Mouse (Mus musculus): ENCODE measurements around the gene Cfap77.

The Cfap77 gene

DNA sequence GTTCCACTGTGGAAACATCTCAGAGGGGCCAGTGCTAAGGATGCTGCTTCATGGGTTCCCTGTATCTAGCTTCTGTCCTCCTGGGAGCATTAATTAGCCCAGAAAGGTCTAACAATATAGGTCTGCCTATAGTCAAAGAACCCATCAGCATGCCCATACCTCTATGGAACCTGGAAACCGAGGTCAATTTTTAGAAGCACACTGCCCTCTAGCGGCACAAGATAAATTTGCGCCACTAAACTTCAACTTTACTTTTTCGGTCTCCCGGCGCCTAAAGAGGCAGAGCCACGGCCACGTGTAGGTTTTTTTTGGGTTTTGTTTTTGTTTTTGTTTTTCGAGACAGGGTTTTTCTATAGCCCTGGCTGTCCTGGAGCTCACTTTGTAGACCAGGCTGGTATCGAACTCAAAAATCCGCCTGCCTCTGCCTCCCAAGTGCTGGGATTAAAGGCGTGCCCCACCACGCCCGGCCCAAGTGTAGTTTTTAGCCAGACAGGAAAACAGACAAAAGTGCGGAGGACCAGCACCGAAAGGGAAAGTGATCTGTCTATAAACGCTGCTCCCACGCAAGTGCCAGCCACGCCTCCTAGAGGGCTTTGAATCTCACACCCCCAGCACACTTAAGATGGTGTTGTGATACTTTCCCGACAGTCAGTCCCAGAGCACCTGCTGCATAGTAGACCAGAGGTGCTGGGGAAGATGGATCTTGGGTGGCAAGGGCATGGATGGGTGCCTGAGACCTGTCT is 893 bp downstream of the Cfap77 start:
- no peak for TF ChIP-seq GATA4 (IDR thresholded peaks at IDR 0.05; ENCODE audit: insufficient replicate concordance, low read length)

DNA sequence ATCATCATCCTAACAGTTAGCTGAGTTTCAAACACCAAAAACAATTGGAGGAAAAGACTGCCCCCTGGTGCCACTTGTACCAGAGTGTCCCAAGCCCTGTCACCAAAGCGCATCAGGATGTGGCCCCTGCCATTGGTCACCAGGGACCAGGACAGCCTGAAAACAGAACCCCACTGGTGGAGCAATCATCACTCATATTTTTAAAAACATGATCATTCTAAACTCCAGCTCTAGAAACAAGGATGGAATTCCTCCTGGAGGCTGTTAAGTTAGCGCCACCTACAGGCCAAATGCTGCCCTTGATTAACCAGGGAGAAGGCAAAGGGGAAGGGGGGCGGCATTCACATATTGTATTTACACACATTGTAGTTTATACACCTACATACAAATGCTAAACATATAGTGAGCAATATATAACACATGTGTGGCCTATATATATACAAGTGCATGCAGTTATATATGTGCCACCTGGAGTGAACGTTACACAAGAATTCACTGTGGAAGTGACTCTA is 1.9 kb downstream of the Cfap77 start:
- TF ChIP-seq GATA4 (IDR thresholded peaks at IDR 0.05; ENCODE audit: insufficient replicate concordance, low read length) = no peak

DNA sequence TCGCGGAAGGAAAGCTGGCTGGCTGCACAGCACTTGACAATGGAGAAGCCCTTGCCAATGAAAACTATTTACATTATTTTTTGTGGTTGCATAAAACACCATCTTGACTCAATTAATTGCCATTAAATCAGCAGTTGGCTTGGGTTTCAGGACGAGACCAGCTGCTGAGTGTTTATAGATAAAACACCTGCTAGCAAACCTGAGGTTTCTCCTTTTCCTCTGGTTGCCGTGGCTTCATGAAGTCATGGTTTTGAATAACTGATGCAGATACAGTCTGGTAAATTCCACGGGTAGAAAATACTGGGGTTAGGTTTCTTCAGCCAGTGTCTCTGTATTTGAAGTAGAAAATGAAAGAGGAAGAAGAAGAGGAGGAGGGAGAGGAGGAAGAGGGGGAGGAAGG is 2.9 kb downstream of the Cfap77 start:
- no peak for TF ChIP-seq GATA4 (IDR thresholded peaks at IDR 0.05; ENCODE audit: insufficient replicate concordance, low read length)

DNA sequence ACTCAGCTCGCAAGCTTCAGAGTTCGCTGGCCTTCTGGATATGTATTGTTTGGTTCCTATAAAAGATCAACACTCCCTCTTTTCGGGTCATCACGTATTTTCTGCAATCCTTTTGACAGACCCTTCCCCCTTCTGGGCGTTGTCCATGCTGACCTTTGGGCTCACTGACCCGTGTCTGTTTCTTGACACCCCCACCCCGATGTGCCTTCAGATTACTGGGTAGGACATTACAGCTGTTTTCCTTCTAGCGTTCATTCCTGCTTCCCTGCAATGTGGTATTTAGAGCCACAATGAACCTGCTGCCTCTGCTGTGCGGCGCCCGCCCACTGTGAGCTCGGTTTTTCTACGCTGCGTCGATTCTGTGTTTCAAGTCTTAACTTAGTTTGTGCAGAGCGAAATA is 8.7 kb downstream of the Cfap77 start:
- no peak for TF ChIP-seq GATA4 (IDR thresholded peaks at IDR 0.05; ENCODE audit: insufficient replicate concordance, low read length)

DNA sequence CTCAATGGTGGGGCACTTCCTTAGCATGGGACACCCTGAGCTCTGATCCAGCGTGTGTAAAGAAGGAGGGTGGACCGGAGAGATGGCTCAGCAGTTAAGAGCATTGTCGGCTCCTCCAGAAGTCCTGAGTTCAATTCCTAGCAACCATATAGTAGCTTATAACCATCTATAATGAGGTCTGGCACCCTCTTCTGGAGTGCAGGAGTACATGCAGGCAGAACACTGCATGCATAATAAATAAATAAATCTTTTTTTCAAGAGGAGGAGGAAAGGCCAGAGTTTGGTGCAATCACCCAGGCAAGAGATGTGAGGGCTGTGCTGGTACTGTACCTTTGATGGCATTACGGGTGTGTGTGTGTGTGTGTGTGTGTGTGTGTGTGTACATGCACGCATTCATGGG is 12.7 kb downstream of the Cfap77 start:
- no peak for TF ChIP-seq GATA4 (IDR thresholded peaks at IDR 0.05; ENCODE audit: insufficient replicate concordance, low read length)

DNA sequence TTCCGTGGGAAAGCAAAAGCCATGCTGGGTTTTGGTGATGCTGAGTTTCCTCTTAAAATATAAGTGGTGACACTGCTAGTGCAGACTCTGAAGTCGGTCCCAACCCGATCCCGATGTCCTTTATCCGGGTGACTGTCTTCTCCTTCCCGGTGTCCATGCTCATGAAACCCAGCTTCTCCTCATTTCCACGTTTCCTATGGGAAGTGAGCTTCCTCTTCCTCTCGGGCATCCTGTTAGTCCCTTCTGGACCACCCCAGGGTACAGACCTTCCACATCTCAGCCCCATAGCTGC is 13.4 kb downstream of the Cfap77 start:
- no peak for TF ChIP-seq GATA4 (IDR thresholded peaks at IDR 0.05; ENCODE audit: insufficient replicate concordance, low read length)

DNA sequence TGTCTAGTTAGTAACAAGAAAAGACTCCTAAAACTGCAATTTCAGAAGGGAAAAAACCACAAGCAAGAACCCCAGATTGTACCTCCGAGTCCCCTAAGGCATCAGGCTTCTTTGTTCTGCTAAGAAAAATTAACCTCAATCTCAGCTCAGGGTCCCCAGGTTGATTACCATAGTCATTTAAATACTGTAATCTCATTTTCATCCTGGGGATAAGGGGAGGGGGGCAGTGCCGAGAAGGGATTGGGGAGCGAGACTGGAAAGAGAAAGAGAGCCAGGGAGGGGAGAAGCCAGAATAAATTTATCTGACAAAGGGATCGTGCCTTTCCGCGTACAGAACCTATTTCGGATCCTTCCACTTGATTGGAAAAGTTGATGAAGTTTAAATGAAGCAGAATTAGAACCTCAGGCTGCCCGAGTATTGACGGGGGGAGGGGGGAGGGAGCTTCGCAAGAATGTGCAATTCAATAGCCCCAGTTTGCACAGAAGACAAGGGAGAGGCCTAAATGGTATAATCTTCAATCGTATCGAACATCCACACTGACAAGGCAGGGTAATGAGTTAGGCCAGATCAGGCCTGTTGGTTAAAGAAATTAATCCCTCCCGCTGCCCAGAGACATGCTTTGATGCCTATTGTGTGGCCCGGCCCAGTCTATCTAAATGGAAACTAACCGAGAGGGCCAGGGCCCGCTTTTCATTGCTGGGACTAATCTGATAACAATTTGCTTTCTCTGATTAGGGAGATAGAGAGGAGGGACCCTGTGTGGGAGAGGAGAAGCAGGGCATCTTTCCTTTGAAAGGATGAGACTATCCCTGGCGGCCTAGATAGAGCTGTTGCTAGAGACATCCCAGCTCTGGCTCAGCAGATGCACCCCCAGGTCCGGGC is 14.0 kb downstream of the Cfap77 start:
- no peak for TF ChIP-seq GATA4 (IDR thresholded peaks at IDR 0.05; ENCODE audit: insufficient replicate concordance, low read length)

DNA sequence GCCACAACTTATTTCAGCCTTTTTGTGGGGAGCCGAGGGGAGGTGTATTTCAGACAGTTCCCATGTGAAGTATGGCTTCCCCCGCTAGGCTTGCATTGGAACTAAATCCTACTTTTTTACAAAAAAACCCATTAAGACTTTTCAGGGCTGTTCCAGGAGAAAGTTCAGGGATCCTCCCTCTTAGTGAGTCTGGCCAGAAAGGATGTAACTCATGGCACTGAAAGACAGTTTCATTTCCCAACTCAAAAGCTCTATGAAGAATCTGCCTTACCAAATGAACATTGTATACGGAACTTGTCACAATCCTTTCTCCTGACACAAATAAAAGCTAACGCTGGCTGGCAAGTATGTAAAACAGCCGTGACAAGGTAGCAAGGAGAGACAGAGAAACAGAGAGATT is 15.1 kb downstream of the Cfap77 start:
- TF ChIP-seq GATA4 (IDR thresholded peaks at IDR 0.05; ENCODE audit: insufficient replicate concordance, low read length) = no peak

DNA sequence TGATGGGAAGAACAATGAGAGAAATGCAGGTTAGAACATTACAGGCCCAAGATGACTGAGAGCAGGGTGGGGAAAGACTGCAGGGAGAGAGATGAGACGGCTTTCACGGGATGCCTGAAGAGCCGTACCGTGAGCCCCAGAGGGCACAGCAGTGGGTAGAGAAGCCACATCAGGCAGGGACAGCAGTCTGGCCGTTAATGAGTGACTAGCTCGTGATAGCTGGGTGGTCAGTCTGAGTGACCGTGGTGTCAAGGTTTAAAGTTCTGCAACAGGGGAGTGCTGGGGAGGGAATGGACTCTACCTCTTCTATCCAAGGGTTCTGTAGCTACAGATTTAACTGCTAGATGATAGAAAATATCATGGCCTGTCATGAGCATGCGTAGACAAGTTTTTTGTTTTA is 19.2 kb downstream of the Cfap77 start:
- TF ChIP-seq GATA4 (IDR thresholded peaks at IDR 0.05; ENCODE audit: insufficient replicate concordance, low read length) = no peak

DNA sequence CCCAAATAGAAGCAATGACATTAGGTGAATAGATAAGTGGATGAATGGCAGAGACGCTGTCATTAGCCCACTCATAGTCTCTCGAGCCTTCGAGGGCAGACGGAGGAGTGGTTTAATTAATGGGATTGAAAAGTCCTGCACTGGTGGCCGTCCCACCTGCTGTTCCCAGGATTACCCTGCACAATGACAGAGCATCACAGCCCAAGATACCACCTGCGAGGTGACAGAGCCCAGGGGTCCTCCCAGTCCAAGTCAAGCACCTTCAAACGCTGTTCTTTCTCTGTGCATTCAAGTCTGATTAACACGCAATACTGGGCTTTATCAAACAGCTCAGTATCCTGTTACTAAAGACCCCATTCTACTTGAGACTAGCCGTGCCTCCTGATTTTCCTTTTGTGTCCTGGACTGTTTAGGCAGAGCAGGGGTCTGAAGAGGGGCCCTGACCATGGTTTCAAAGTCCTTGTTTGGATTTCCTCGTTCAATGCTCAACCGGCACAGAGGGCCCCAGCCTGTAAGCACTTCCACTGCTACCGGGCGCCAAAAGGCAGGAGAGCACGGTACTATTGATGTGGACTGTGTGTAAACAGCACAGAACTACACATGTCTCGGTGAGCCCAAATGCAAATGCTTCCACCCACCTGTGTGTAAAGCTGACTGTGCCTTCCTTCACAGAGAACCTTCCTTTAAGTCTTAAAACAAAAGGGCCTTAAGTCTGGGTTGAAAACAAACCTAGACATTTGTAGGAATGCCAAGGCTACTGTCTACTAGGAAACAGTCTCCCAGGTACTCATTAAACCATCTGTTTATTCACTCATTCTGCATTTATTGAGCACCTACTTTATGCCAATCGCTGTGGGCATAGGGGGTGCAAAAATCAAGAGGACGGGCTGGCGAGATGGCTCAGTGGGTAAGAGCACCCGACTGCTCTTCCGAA is 20.1 kb downstream of the Cfap77 start:
- TF ChIP-seq GATA4 (IDR thresholded peaks at IDR 0.05; ENCODE audit: insufficient replicate concordance, low read length) = no peak

DNA sequence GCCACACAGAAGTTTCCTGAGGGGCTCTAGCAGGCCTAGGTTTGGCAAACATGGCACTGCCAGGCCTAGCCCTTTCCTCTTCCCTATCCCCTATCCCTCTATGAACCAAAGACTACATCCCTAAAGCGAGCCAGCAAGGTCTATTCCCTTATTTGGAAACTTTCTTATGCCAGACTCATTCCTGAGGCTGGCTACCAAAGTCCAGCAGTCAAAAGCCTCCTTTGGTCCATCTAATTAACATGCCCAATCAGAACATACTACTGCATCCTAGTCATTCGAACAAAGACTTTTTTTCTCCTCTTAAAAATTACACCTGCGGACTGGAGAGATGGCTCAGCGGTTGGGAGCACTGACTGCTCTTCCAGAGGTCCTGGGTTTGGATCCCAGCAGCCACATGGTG is 22.9 kb downstream of the Cfap77 start:
- TF ChIP-seq GATA4 (IDR thresholded peaks at IDR 0.05; ENCODE audit: insufficient replicate concordance, low read length) = no peak

DNA sequence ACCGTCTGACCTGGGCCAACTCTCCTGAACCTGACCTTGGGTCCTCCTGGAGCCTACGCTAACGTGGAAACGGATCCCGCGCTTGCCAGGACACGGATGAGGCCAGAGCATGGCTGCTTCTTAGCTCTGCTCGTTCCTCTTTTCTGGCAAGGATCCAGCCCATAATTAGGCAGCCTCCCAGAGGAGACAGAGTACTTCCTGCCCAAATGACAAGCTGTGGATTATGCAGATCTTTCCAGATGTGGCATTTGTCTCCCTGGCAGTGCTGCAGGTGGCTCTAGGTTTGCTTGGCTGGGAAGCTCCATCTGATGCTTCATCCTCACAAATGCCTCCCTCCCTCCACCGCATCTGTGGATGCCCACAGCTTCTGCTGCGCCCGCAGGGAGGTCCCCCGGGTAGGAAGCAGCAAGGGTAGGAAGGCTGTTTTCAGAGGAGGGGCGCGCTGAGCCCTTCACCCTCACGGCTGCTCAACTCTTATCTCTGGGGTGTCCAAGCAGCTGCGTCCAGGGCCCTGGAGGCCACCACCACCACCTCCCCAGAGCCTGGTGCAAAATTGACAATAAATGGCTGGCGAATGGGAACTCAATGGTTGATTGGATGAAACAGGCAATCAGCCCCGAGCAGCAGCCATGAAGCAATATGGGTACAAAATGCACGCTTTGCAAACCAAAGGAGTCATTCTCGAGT is 24.7 kb downstream of the Cfap77 start:
- no peak for TF ChIP-seq GATA4 (IDR thresholded peaks at IDR 0.05; ENCODE audit: insufficient replicate concordance, low read length)

DNA sequence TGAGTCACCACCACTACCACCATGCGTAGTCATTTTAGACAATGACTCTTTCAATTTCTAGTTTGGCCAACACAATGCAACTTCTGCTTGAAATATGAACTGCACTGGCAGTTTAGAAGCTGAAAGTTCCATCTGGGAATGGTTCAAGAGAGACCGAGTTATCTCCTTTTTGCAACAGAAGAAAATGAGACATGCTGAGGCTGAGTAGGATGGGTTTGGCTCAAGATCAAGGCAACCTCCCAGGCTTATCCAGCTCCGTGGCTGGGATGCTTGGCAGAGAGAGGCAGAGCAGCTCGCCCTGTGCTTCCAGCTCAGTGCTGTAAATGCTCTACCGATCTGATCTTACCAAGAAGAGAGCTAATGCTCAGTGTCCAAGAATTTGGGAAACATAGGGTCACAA is 29.6 kb downstream of the Cfap77 start:
- TF ChIP-seq GATA4 (IDR thresholded peaks at IDR 0.05; ENCODE audit: insufficient replicate concordance, low read length) = no peak

DNA sequence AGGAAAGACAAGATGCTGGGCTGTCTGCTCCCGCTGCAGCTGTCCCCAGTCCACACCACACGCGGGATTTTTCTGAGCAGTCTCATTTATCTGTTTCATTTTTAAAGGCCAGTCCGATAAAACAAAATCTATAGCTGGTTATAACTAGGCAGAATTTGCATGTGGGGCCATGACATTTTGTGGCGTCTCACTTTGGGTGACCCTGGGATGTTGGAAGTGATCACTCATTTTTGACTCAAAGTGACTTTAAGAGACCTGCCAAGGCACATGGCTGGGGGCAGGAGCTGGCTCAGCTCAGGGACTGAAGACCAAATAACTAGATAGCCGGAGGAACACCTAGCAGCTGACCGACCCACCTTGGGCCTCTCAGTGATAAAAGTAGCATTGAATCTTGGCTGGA is 31.9 kb downstream of the Cfap77 start:
- no peak for TF ChIP-seq GATA4 (IDR thresholded peaks at IDR 0.05; ENCODE audit: insufficient replicate concordance, low read length)

DNA sequence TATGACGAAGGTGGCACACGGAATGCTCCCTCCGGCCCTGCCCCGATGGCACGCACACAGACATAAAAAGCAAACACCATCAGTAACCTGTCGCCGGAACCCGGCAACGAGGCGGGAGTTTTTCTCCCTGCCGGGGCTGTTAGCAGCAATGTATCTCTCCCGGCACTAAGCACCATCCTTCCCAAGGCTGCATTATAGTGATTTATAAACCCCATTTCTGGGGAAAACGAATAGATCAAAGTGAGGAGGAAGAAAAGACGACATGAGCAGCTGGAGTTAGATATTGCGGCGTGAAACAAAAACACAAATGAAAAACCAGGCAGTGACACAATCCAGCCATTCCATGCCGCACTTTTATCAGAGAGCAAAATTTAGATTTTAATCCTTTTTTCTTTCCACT is 33.8 kb downstream of the Cfap77 start:
- TF ChIP-seq GATA4 (IDR thresholded peaks at IDR 0.05; ENCODE audit: insufficient replicate concordance, low read length) = no peak

Measured in liver, adult (tissue).